Mouse (Mus musculus) adrenal gland, postnatal 36 days (tissue): ENCODE results near the gene Acot13. TPM values are rescaled to one million over a fixed set of nuclear protein-coding genes. Genes with fewer than 3 reads are reported as not detected.
"Not testable (repeated sequence)": the region's sequence is repeated elsewhere in the genome, so short reads cannot be mapped to it uniquely, and the experiment has no call there.

Experiments
- DNase-seq, 2 experiments: peaks; one replicate each; pipeline ENCODE4 v3.0.0; 2021; ENCODE audit warnings: mixed read lengths in 1 of 2
- total RNA-seq, 2 experiments: library from RNA; stranded (reverse); gene quantifications; 2 replicates each; pipeline ENCODE4 v1.2.3; 2021

The Acot13 gene
- total RNA-seq, 2 experiments from 2014 or later: 68.0 to 91.6 TPM

DNA sequence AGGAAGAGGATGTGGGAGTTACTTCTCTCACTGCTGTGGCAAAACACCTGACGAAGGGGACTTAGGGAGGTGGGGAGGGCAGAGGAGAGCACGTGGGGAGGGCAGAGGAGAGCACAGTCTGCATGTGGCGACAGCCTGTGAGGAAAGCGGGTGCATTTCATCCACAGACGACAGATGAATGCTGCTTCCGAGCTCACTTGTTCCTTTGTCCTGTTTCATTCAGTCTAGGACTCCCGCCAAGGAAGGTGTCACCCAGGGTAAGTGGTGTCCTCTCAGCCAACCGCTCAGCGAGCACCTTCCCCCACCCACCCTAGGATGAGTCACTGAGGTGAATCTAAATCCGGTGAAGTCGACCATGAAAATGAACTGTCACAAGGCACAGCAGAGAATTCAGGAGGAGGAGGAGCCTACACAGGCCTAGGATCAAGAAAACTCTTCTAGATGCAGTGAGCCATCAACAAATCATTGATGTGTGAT lies 45.3 kb downstream of the Acot13 start:
- peak; percentile 16 to 37 for DNase-seq

GRCm38 (mm10) chr13:24781916-24782315 lies 49.4 kb downstream of the Acot13 start:
- DNase-seq: peak; percentile 74 to 79

DNA sequence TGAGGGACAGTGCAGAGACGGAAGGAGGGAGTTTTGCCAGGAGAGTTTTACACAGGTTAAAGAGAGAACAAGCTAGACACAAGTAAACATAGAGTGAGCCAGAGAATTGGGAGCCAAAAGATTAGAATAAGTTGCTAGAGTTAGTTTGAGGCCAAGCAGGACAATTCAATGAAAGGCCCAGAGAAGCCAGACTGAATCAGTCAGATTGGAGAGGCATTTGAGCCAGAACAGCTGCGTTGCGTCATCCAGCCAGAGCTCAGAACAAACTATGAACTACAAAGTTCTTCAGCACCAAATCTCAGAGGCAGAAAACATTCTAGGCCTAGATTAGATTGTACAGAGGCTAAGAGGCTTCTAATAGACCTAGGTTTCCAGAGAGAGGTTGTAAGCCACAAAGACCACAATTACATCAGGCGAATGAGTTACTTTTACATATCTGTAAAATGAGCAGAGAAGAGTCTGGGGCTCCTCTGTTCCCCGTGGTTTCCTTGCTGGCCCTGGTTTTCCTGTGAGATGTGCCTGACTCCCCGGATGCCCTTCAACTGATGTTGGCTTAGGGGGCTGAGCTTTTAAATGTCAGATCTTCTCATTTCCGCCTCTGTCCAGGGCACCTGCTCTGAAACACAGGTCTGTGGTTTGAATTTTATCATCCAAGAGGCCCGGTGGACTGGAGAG lies 52.5 kb downstream of the Acot13 start:
- DNase-seq: peak; percentile 29 to 43

DNA sequence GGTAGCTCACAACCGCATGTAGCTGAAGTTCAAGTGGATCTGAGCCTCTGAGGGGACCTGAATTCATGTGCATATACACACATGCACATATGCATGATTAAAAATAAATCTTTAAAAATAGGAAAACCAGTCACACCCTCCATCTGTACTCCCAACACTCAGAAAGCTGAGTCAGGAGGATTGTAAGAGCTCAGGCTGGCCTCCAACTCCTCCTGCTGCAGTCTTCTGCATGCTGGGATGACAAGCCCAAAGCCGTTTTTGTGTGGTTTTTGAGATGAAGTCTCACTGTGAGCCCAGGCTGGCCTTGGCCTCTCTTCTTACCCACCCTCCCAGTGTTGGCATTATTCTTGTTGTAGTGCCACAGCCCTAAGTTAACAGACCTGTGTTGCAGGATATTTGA lies 53.3 kb downstream of the Acot13 start:
- DNase-seq: no peak

DNA sequence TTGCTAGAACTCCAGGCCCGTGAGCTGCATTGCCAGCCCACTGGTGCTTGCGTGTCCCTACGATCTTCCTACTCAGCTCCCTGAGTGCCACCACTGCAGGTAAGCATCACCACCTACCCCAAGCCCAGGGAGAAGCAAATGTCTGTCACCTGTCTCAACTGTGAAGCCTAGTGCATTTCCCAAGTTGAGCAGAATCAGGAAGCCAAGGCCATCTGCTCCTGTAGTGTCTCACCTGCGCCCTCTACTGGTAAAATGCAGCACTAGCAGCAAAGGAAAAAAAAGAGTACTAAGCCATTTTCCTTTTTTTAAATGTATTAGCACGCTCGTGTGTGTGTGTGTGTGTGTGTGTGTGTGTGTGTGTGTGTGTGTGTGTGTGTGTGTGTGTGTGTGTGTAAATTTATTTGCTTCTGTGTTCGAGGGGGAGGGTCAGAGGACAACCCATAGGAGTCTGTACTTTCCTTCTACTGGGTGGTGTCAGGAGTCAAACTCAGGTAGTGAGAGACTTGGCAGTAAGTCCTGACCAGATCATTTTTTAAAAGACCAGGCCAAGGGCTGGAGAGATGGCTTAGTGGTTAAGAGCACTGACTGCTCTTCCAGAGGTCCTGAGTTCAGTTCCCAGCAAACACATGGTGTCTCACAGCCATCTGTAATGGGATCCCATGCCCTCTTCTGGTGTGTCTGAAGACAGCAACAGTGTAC lies 55.0 kb downstream of the Acot13 start:
- DNase-seq: peak; percentile 46 to 64

- DNase-seq: not testable (repeated sequence)
These were observed 59.9 kb downstream of the Acot13 start for GRCm38 (mm10) chr13:24771482-24771881.

Other genes starting within 250 kb of the Acot13 start
- gene Ripor2, start 249.4 kb downstream of the Acot13 start, total RNA-seq: 1 to 10 TPM; 2.6 to 4.2 TPM
- not detected for gene Armh2, start 90.3 kb downstream of the Acot13 start, total RNA-seq
- gene Gmnn, start 69.6 kb downstream of the Acot13 start, total RNA-seq: 10 to 100 TPM; 10.7 to 12.2 TPM
- 100 to 1,000 TPM; 226 to 236 TPM for gene BC005537, start 29.9 kb downstream of the Acot13 start, total RNA-seq
- 10 to 100 TPM; 22.6 to 23.5 TPM for gene Tdp2, start 139 bp upstream of the Acot13 start, total RNA-seq
- gene D130043K22Rik, start 13.6 kb upstream of the Acot13 start, total RNA-seq: under 1 TPM; 0.46 to 0.70 TPM
- gene Aldh5a1, start 106.1 kb upstream of the Acot13 start, total RNA-seq: 10 to 100 TPM; 12.7 to 18.4 TPM
- gene Gpld1, start 111.6 kb upstream of the Acot13 start, total RNA-seq: 1 to 10 TPM; 2.8 to 3.7 TPM
- 10 to 100 TPM; 44.4 to 49.0 TPM for gene Mrs2, start 188.8 kb upstream of the Acot13 start, total RNA-seq
- gene Dcdc2a, start 224.5 kb upstream of the Acot13 start, total RNA-seq: under 1 TPM; 0.17 to 0.40 TPM